Mouse (Mus musculus) megakaryocyte, embryonic 14.5 days (primary cell): ENCODE data around the gene Aqp3.

Experiments
- FLI1 ChIP-seq: IDR thresholded peaks from 2 replicates; pipeline ENCODE4 v1.6.1; 2012; ENCODE audit warnings: low read length, inconsistent platforms, mixed read lengths
- GATA1 ChIP-seq: IDR thresholded peaks from 3 replicates; pipeline ENCODE4 v1.6.1; 2012; ENCODE audit warnings: mixed read lengths, low read length, inconsistent platforms, borderline replicate concordance

DNA sequence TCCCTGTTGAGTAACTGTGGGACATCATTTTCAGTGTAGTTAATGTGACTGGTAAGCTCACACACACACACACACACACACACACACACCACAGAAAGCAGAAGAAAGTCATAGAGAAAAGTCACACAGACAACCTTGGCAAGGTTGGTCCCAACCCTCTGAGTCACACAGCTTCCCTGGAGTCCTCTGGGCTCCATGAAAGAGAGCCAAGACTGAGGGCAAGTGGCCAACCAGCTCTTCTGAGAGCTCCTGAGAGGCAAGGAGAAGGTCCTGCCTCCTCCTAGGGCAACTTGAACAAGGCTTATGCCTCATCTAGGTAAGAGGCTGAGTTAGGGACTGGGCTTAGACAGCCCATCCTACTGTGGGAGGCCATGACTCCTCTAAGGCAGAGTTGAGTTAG is 4.9 kb upstream of the Aqp3 start:
- TF ChIP-seq GATA1: no peak
- no peak for TF ChIP-seq FLI1
